Mouse (Mus musculus) forebrain, postnatal 0 days (tissue): ENCODE results near the gene Trappc10. TPM values are rescaled to one million over a fixed set of nuclear protein-coding genes. Genes with fewer than 3 reads are reported as not detected.

Experiments
- ATAC-seq: fragments of 200-750 bp; cut with Nextera tagmentation; 2 replicates; pipeline ENCODE4 v1.8.0; 2017; ENCODE audit warnings: mild to moderate bottlenecking, moderate library complexity
- DNase-seq: peaks from one replicate; pipeline ENCODE4 v3.0.0-alpha.2; 2015
- H3K27ac ChIP-seq: fragments of 300-500 bp; sonication (generic); 2 replicates; pipeline ENCODE4 v1.5.1; 2014; ENCODE audit warnings: low read depth, mild to moderate bottlenecking, antibody characterized with exemption, low read length, moderate library complexity, mixed read lengths
- H3K27me3 ChIP-seq: fragments of 300-500 bp; sonication (generic); 2 replicates; pipeline ENCODE4 v1.6.1; 2014; ENCODE audit warnings: mild to moderate bottlenecking, low read length, mixed read lengths; ENCODE audit not compliant: insufficient read depth
- H3K36me3 ChIP-seq: fragments of 300-500 bp; sonication (generic); 2 replicates; pipeline ENCODE4 v1.6.1; 2014; ENCODE audit warnings: mild to moderate bottlenecking, moderate library complexity; ENCODE audit not compliant: insufficient read depth
- H3K4me1 ChIP-seq: fragments of 300-500 bp; sonication (generic); 2 replicates; pipeline ENCODE4 v1.6.1; 2014; ENCODE audit warnings: antibody characterized with exemption; ENCODE audit not compliant: insufficient read depth
- H3K4me2 ChIP-seq: fragments of 300-500 bp; sonication (generic); 2 replicates; pipeline ENCODE4 v1.6.1; 2014; ENCODE audit warnings: low read depth, mild to moderate bottlenecking, moderate library complexity
- H3K4me3 ChIP-seq: fragments of 300-500 bp; sonication (generic); 2 replicates; pipeline ENCODE4 v1.5.1; 2014; ENCODE audit warnings: low read depth, low read length, mixed read lengths
- H3K9ac ChIP-seq: fragments of 300-500 bp; sonication (generic); 2 replicates; pipeline ENCODE4 v1.6.1; 2014; ENCODE audit warnings: mild to moderate bottlenecking
- H3K9me3 ChIP-seq: fragments of 300-500 bp; sonication (generic); 2 replicates; pipeline ENCODE4 v1.6.1; 2016; ENCODE audit warnings: low read length
- CTCF ChIP-seq: sonication (generic); IDR thresholded peaks from 2 replicates; pipeline ENCODE4 v1.5.1; 2016; ENCODE audit warnings: antibody characterized with exemption, control low read depth, low read depth
- WGBS: fragments of 180-500 bp; shearing (Covaris S2); extraction: QIAGEN DNeasy Blood & Tissue Kit; methylation state at CpG from one replicate; pipeline ENCODE4 v1.1.7; 2014; 5-methylcytosine and 5-hydroxymethylcytosine counted together
- polyA plus RNA-seq: library from polyadenylated mRNA; unstranded; fragments of >200 nt; fragmentation: Nextera tagmentation; extraction: Ambion mirVana; gene quantifications from 2 replicates; pipeline ENCODE4 v1.2.1, GENCODE M21; 2015
- total RNA-seq: library from RNA; depleted of rRNA; stranded (reverse); fragments of >200 nt; gene quantifications from 2 replicates; pipeline ENCODE4 v1.2.3, GENCODE M21; 2014

Trappc10 gene
- total and polyA plus RNA-seq, 2 experiments from 2014 or later = 31.6 to 95.2 TPM

DNA sequence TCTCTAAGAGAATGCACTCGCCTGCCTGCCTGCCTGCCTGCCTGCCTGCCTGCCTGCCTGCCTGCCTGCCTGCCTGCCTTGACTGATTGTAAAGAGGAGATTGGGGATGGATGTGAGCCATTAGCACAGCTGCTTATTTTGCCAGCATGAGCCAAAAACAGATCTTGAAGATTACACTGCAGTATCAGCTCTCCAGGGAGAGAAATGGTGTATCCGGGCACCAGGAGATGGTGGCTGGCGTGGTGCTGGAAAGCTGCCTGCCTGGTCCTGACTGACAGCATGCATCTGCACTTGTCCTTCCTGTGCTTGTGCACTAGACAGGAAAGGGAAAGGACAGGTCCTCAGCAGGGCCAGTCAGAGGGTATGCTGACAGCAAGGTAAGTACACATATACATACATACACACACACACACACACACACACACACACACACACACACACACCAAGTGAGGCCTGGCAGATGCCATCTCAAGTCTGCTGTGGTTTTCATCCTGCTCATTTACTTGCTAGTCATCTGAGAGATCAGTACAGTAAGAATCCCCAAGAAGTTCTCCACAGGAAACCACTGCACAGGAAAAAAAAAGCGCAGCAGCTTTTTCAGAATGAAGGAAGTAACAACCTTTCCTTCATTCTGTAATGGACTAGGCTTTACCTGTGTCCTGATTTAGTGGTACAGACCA lies 12.0 kb downstream of the Trappc10 start:
- H3K36me3 ChIP-seq = peaks cover 27% of the 10 kb centered on the region
- no peaks in the 10 kb centered on the region for H3K4me1 ChIP-seq
- WGBS = 62% methylated on average over 4 of the region's 4 CpGs
- H3K9me3 ChIP-seq = no peaks in the 10 kb centered on the region
- H3K4me2 ChIP-seq = no peak overlapping the region
- H3K4me3 ChIP-seq = no peak overlapping the region
- ATAC-seq (no peak), DNase-seq (no peak)
- no peak for TF ChIP-seq CTCF
- H3K9ac ChIP-seq = no peak overlapping the region
- no peak overlapping the region for H3K27ac ChIP-seq
- no peaks in the 10 kb centered on the region for H3K27me3 ChIP-seq

DNA sequence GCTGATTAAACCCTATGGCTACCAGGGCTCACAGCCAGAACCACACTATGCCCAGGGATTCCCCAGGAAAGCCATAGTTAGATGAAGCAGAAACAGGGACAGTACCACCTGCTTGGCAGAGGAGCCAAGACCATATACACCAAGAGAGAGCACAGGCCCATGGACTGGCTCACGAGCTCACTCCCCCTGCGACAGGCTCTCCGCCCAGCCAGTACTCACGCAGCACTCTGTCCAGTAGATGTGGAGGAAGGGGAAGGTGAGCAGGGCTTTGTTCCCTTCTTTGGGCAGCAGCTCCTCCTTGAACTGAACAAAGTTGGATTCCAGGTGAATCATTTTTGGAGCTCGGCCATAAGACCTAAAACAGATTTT lies 15.9 kb downstream of the Trappc10 start:
- no peak overlapping the region for H3K4me2 ChIP-seq
- no peak for TF ChIP-seq CTCF
- DNase-seq = no peak
- H3K27me3 ChIP-seq = no peaks in the 10 kb centered on the region
- H3K4me1 ChIP-seq = no peaks in the 10 kb centered on the region
- no peaks in the 10 kb centered on the region for H3K9me3 ChIP-seq
- peaks cover 34% of the 10 kb centered on the region for H3K36me3 ChIP-seq
- no peak overlapping the region for H3K4me3 ChIP-seq
- H3K9ac ChIP-seq = no peak overlapping the region
- 90% methylated on average over 5 of the region's 5 CpGs for WGBS
- no peak for ATAC-seq
- no peak overlapping the region for H3K27ac ChIP-seq

DNA sequence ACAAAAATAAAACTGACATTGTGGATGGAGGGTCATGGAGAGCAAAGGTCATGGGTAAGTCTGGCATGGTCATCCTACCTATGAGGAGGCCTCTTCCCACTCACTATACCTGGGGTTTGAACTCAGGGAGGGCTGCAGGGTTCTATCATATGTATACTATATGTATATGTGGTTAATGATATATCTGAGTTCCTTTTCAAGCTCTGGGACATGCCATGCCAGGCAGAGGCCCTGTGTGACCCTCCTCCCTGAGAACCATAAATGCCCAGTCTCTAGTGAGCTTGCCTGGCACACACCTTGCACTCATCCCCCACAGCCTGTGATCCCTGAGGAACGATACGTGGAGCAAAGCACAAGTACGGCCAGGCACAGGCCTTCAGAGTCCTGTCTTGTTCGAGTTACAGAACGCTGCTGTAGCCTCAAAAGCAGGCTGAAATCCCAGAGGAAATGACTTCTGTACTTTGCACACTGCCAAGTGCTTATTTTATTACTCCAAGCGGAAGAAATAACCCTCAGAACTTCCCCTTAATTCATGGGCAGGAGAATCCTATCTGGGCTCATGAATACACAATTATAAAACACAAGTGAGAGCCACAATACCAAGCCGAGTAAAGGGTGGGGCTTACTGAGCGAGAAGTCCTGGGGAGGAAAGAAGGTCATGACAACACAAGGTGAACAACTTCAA lies 16.4 kb downstream of the Trappc10 start:
- H3K4me3 ChIP-seq = no peak overlapping the region
- TF ChIP-seq CTCF = no peak
- DNase-seq = no peak
- H3K9ac ChIP-seq = no peak overlapping the region
- ATAC-seq = no peak
- no peaks in the 10 kb centered on the region for H3K27me3 ChIP-seq
- WGBS = 82% methylated on average over 8 of the region's 8 CpGs
- H3K27ac ChIP-seq = no peak overlapping the region
- H3K4me1 ChIP-seq = no peaks in the 10 kb centered on the region
- peaks cover 34% of the 10 kb centered on the region for H3K36me3 ChIP-seq
- no peak overlapping the region for H3K4me2 ChIP-seq
- H3K9me3 ChIP-seq = no peaks in the 10 kb centered on the region

DNA sequence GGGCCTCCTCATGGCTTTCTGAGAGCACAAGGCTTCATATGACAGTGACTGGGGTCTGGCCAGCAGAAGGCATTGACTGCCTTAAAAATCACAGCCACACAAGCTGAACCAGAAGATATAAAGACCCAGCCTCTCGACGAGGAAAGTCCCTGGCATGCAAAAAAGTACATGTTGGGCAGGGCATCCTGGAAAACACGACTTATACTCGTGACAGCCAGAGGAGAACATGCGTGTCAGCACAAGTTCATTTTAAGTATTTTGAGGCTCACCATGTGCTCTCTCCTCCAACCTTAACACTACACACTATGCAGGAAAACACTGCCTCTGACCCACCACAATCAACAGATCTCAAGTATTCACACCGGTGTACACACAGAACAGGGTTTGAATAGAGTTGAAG lies 20.3 kb downstream of the Trappc10 start:
- no peak for ATAC-seq
- peaks cover 45% of the 10 kb centered on the region for H3K36me3 ChIP-seq
- no peaks in the 10 kb centered on the region for H3K9me3 ChIP-seq
- H3K4me2 ChIP-seq = no peak overlapping the region
- no peak overlapping the region for H3K27ac ChIP-seq
- no peak overlapping the region for H3K4me3 ChIP-seq
- no peaks in the 10 kb centered on the region for H3K4me1 ChIP-seq
- no peak for DNase-seq
- no peak overlapping the region for H3K9ac ChIP-seq
- no peaks in the 10 kb centered on the region for H3K27me3 ChIP-seq
- TF ChIP-seq CTCF = no peak
- WGBS = 97% methylated on average over 6 of the region's 6 CpGs

GRCm38 (mm10) chr10:78222908-78223307 lies 21.5 kb downstream of the Trappc10 start:
- Histone ChIP-seq H3K4me1 (no peaks in the 10 kb centered on the region), H3K9ac (no peak overlapping the region), H3K36me3 (peaks cover 39% of the 10 kb centered on the region), H3K4me2 (no peak overlapping the region), H3K4me3 (no peak overlapping the region), H3K27me3 (no peaks in the 10 kb centered on the region), H3K27ac (no peak overlapping the region), H3K9me3 (no peaks in the 10 kb centered on the region)
- TF ChIP-seq CTCF = no peak
- 75% methylated on average over 4 of the region's 4 CpGs for WGBS
- ATAC-seq = no peak
- DNase-seq = no peak

DNA sequence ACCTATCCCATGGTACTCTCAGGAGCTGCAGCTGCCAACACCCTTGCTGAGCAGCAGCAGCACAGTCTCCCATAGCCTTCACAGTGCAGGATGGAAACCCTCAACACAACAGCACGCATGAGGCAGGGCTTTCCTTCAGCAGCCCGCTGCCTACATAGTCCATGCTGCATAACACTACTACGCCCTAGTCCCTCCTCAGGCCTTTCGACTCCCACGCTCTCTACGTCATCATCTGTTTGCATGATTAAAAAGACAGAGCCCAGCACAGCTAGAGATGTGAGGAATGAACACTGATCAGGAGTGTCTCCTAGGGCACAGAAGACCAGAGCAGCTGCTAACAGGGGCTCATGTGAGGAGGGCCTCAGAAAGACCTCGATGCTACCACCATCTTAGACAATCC lies 23.1 kb downstream of the Trappc10 start:
- ATAC-seq (no peak), DNase-seq (no peak)
- Histone ChIP-seq H3K9ac (no peak overlapping the region), H3K27me3 (no peaks in the 10 kb centered on the region), H3K27ac (no peak overlapping the region), H3K9me3 (no peaks in the 10 kb centered on the region), H3K4me3 (no peak overlapping the region), H3K4me1 (no peaks in the 10 kb centered on the region), H3K4me2 (no peak overlapping the region), H3K36me3 (peaks cover 42% of the 10 kb centered on the region)
- TF ChIP-seq CTCF = no peak
- 91% methylated on average over 7 of the region's 7 CpGs for WGBS

DNA sequence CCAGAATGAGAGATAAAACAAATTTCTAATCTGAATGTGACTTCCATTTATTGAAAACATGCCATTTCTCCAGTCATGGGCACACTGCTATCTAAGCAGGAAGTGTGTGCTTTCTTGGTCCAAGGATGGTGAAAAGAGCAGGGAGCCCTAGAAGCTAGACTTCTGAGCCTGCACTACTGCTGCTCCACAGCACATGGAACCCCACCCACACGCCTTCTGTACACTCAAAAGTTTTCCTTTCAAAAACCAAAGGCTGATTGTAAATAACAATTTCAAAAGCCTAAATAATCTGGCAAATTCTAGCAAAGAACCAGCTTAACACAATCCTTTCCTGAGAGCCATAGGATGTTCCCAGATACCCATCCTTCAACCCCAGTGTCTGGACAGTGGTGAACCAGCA lies 24.9 kb downstream of the Trappc10 start:
- no peak for DNase-seq
- TF ChIP-seq CTCF = no peak
- Histone ChIP-seq H3K27ac (no peak overlapping the region), H3K27me3 (no peaks in the 10 kb centered on the region), H3K4me3 (no peak overlapping the region), H3K9me3 (no peaks in the 10 kb centered on the region), H3K4me1 (no peaks in the 10 kb centered on the region), H3K36me3 (peaks cover 54% of the 10 kb centered on the region), H3K9ac (no peak overlapping the region), H3K4me2 (no peak overlapping the region)
- 92% methylated on average over 1 of the region's 1 CpGs for WGBS
- no peak for ATAC-seq
